Mouse (Mus musculus) liver, embryonic 15.5 days (tissue): ENCODE measurements around the gene Gtdc1. TPM values are rescaled to one million over a fixed set of nuclear protein-coding genes. Genes with fewer than 3 reads are reported as not detected.

Experiments used
- ATAC-seq: fragments of 200-750 bp; cut with Nextera tagmentation; 2 replicates; pipeline ENCODE4 v1.8.0; 2017; ENCODE audit warnings: moderate number of reproducible peaks, mild to moderate bottlenecking, moderate library complexity; ENCODE audit not compliant: insufficient read depth
- H3K27ac ChIP-seq: fragments of 300-500 bp; sonication (generic); replicated peaks from 2 replicates; pipeline ENCODE4 v1.5.1; 2015; ENCODE audit warnings: mild to moderate bottlenecking, inconsistent platforms
- H3K27me3 ChIP-seq: fragments of 300-500 bp; sonication (generic); 2 replicates; pipeline ENCODE4 v1.6.1; 2015; ENCODE audit warnings: mild to moderate bottlenecking, inconsistent platforms
- H3K36me3 ChIP-seq: fragments of 300-500 bp; sonication (generic); replicated peaks from 2 replicates; pipeline ENCODE4 v1.6.1; 2015; ENCODE audit warnings: moderate library complexity, mild to moderate bottlenecking, inconsistent platforms
- H3K4me1 ChIP-seq: fragments of 300-500 bp; sonication (generic); replicated peaks from 2 replicates; pipeline ENCODE4 v1.6.1; 2015; ENCODE audit warnings: inconsistent platforms
- H3K4me2 ChIP-seq: fragments of 300-500 bp; sonication (generic); 2 replicates; pipeline ENCODE4 v1.6.1; 2015; ENCODE audit warnings: moderate library complexity, mild to moderate bottlenecking, inconsistent platforms
- H3K4me3 ChIP-seq: fragments of 300-500 bp; sonication (generic); replicated peaks from 2 replicates; pipeline ENCODE4 v1.5.1; 2015; ENCODE audit warnings: mild to moderate bottlenecking, inconsistent platforms
- H3K9ac ChIP-seq: fragments of 300-500 bp; sonication (generic); 2 replicates; pipeline ENCODE4 v1.6.1; 2015; ENCODE audit warnings: moderate library complexity, mild to moderate bottlenecking, inconsistent platforms
- H3K9me3 ChIP-seq: fragments of 300-500 bp; sonication (generic); replicated peaks from 2 replicates; pipeline ENCODE4 v1.6.1; 2016; ENCODE audit warnings: inconsistent platforms
- WGBS: fragments of 180-500 bp; shearing (Covaris S2); methylation state at CpG from one replicate; pipeline ENCODE4 v1.1.7; 2015; ENCODE audit warnings: mixed read lengths; ENCODE audit not compliant: insufficient replicate concordance; 5-methylcytosine and 5-hydroxymethylcytosine counted together
- polyA plus RNA-seq: library from polyadenylated mRNA; unstranded; fragments of >200 nt; fragmentation: Nextera tagmentation; extraction: Ambion mirVana; gene quantifications from 2 replicates; pipeline ENCODE4 v1.2.1, GENCODE M21; 2015

The Gtdc1 gene
- polyA plus RNA-seq, 1 experiment from 2014 or later, result 4.0 TPM

DNA sequence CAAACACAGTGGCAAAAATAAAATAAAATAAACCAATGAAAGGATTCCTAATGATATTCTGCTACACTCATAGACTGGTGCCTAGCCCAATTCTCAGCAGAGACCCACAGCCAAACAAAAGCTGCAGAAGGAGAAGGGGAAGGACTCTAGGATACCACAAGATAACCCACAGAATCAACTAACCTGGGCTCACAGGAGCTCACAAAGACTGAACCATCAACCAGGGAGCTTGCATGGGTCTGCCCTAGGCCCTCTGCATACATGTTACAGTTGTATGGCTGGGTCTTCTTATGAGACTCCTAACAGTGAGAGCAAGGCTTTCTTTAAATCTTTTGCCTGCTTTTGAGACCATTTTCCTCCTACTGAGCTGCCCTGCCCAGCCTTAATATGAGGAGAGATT is 2.8 kb downstream of the Gtdc1 start:
- no peak overlapping the region for H3K27ac ChIP-seq
- peaks cover 39% of the 10 kb centered on the region for H3K4me1 ChIP-seq
- no peak for ATAC-seq
- no peak overlapping the region for H3K9ac ChIP-seq
- H3K4me2 ChIP-seq, result no peak overlapping the region
- H3K36me3 ChIP-seq, result no peaks in the 10 kb centered on the region
- H3K27me3 ChIP-seq, result no peaks in the 10 kb centered on the region
- no peak overlapping the region for H3K4me3 ChIP-seq
- H3K9me3 ChIP-seq, result no peaks in the 10 kb centered on the region

DNA sequence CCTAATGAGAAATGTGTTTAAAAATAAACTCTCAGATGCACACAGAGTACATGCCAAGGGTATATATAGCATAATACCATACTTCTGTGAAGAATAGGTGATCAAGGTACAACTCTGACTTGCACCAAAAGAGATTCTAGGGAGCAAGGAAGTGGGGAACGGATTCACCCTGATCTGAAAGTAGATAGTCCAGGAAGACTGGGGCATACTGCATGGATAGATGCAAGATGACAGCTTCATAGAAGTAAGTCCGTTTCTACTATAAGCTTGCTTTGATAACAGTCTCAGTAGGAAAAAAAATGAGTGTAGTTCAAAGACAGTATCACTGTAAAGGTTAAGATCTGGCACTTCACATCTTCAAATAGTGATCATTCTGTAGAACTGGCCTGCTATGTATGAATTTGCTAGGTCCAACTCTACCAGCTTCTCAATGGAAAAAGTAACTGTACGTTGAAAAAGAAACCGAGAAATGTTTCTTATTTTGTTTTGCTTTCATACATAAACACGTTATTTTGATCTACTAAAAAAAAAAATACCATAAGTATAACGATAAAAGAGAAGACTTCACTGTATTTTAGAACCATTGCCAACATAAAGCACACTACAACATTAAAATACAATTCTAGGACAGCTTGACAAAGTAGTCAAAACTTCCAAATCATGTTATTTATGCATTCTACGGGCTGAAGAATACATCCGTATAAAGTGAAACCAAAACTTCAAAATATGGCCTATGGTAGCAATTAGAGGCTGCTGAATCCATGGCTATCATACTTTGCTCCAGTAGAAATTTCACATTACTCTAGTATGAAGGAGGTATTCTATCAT is 4.2 kb downstream of the Gtdc1 start:
- H3K4me2 ChIP-seq, result no peak overlapping the region
- no peak overlapping the region for H3K4me3 ChIP-seq
- WGBS, result 71% methylated on average over 8 of the region's 8 CpGs
- H3K9me3 ChIP-seq, result no peaks in the 10 kb centered on the region
- H3K4me1 ChIP-seq, result peaks cover 36% of the 10 kb centered on the region
- no peaks in the 10 kb centered on the region for H3K36me3 ChIP-seq
- no peaks in the 10 kb centered on the region for H3K27me3 ChIP-seq
- H3K9ac ChIP-seq, result no peak overlapping the region
- H3K27ac ChIP-seq, result no peak overlapping the region
- ATAC-seq, result no peak

DNA sequence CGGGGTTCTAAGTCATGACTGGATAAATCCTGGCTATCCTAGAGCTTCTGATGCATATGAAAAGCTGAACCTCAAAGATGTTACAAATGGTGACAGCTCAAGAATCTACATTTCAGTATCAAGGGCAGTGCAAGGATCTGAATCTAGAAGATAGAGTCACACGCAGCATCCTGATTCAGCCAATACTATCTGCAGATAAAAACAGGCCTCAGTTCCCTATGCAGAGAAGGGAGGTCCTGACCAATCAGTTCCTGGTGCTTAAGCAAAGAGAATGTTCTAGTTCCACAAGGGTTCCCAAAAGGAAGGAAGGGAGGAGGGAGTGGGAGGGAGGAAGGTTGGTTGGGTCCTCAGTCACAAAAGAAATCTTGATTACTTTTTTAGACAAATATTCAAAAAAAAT is 5.0 kb downstream of the Gtdc1 start:
- Histone ChIP-seq H3K27me3 (no peaks in the 10 kb centered on the region), H3K9me3 (no peaks in the 10 kb centered on the region), H3K9ac (no peak overlapping the region), H3K4me2 (no peak overlapping the region), H3K36me3 (no peaks in the 10 kb centered on the region), H3K27ac (no peak overlapping the region), H3K4me3 (no peak overlapping the region), H3K4me1 (peaks cover 29% of the 10 kb centered on the region)
- ATAC-seq, result no peak
- WGBS, result 54% methylated on average over 2 of the region's 2 CpGs

DNA sequence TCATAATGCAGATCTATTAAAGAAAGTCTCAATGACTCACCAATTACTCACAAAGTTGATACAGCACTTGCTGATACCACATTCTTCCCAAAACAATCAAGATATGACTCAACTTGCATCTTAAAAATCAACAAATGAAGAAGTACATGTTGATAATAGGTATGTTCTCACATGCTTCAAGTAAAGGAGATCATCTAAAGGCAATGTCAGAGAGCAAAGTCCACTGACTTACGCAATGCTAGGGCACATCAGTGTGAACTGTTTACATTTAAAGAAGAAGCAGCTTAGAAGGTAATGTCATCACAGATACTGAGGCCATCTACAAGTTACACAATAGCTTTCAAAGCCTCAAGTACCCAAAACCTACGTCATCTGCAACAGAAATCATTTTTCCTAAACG is 7.0 kb downstream of the Gtdc1 start:
- Histone ChIP-seq H3K36me3 (no peaks in the 10 kb centered on the region), H3K9me3 (no peaks in the 10 kb centered on the region), H3K9ac (no peak overlapping the region), H3K4me2 (no peak overlapping the region), H3K27ac (no peak overlapping the region), H3K4me3 (no peak overlapping the region), H3K27me3 (no peaks in the 10 kb centered on the region), H3K4me1 (peaks cover 15% of the 10 kb centered on the region)
- WGBS, result 66% methylated on average over 3 of the region's 3 CpGs
- no peak for ATAC-seq

DNA sequence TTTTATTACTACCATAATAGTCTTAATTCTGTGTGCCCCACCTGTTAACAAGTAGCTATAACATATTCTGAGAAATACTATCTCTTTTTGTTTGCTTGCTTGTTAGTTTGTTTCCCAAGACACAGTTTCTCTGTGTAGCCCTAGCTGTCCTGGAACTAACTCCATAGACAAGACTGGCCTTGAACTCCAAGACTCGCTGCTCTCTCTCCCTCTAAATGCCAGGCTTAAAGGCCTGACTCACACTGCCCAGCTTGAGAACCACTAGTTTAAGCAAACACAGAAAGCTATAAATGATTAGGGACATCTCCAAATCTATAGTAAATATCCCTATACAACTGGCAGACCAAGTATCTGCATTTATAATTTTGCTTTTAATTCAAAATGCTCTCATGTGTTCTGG is 8.1 kb downstream of the Gtdc1 start:
- no peak overlapping the region for H3K9ac ChIP-seq
- no peaks in the 10 kb centered on the region for H3K36me3 ChIP-seq
- H3K4me2 ChIP-seq, result no peak overlapping the region
- H3K9me3 ChIP-seq, result no peaks in the 10 kb centered on the region
- H3K27ac ChIP-seq, result no peak overlapping the region
- peaks cover 10% of the 10 kb centered on the region for H3K4me1 ChIP-seq
- no peak overlapping the region for H3K4me3 ChIP-seq
- ATAC-seq, result no peak
- no peaks in the 10 kb centered on the region for H3K27me3 ChIP-seq
- 77% methylated on average over 1 of the region's 1 CpGs for WGBS

DNA sequence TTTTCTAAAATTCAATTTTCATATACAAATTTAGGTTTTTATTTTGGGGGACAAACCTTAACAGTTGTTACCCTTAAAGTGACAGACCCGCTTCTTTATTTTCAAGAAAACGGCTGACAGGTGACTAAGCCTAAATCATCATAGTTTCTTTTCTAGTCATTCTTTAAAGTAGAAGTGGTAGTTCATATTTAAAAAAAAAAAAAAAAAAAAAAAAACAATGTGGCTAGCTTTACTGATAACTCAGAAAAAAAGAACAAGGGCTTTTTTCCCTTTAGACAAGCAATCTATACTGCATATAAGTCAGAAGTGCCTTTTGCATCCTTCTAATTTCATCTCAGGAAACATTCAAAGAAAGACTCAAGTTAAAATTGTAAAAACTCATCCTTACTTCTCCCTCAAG is 8.7 kb downstream of the Gtdc1 start:
- no peak overlapping the region for H3K4me2 ChIP-seq
- H3K27ac ChIP-seq, result no peak overlapping the region
- WGBS, result 80% methylated on average over 2 of the region's 2 CpGs
- ATAC-seq, result no peak
- no peaks in the 10 kb centered on the region for H3K36me3 ChIP-seq
- no peaks in the 10 kb centered on the region for H3K27me3 ChIP-seq
- H3K4me1 ChIP-seq, result peaks cover 10% of the 10 kb centered on the region
- no peak overlapping the region for H3K9ac ChIP-seq
- H3K9me3 ChIP-seq, result no peaks in the 10 kb centered on the region
- no peak overlapping the region for H3K4me3 ChIP-seq

DNA sequence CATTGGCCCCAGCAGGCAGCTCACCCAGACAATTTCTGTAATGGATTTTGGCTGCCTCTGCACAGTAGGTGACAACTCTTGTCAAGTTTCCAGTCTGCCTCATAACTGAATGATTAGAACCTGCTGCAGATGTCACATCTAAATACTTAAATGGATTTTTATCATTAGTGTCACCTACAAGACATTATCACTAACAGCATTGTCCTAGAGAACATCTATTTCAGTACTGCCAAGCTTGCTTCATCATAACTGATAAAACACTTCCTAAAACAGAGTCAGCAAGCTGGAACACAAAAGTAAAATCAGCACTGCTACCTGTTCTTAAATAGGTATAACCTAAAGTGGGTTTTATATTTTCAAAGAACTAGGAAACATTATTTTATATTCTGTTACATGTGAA is 11.2 kb downstream of the Gtdc1 start:
- Histone ChIP-seq H3K9me3 (no peaks in the 10 kb centered on the region), H3K36me3 (no peaks in the 10 kb centered on the region), H3K27me3 (no peaks in the 10 kb centered on the region), H3K27ac (no peak overlapping the region), H3K9ac (no peak overlapping the region), H3K4me3 (no peak overlapping the region), H3K4me2 (no peak overlapping the region), H3K4me1 (peaks cover 6% of the 10 kb centered on the region)
- ATAC-seq, result no peak

DNA sequence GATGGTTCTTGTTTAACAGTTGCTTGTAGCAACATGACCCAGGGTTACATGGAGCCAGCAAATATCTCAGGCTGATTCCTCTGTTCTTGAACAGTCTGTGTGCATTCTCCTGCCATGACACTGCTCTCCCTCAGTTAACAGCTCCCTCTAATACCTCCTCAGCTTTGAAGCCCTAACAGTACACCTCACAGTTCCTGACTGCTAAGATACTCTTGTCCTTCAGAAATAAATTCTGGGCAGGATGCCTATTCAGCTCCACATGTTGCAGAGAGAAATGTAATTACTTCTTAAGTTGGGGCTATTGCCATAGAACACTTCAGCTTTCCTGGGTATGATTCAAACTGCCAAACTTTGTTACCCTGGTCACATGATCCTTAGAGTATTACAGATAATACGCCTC is 29.7 kb downstream of the Gtdc1 start:
- no peak overlapping the region for H3K4me2 ChIP-seq
- H3K4me3 ChIP-seq, result no peak overlapping the region
- WGBS, result 53% methylated on average over 1 of the region's 1 CpGs
- H3K4me1 ChIP-seq, result no peaks in the 10 kb centered on the region
- no peak overlapping the region for H3K27ac ChIP-seq
- H3K27me3 ChIP-seq, result no peaks in the 10 kb centered on the region
- no peaks in the 10 kb centered on the region for H3K36me3 ChIP-seq
- H3K9me3 ChIP-seq, result no peaks in the 10 kb centered on the region
- no peak overlapping the region for H3K9ac ChIP-seq
- ATAC-seq, result no peak

DNA sequence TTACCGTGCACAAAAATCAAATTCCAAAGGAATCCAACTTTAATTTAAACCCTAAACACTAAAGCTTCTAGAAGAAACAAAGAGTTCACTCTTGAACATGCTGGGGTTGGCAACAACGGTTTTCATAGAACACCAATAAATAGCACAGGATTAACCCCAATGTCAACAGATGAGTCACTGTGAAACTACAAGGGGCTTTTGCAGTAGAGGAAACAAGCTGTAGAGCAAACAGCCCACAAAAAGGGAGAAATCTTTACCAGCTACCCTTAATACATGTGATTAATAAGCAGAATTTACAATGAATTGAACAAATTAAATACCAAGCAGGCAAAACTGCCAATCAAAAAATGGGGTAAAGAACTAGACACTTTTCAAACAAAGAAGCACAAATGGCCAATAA is 53.7 kb downstream of the Gtdc1 start:
- Histone ChIP-seq H3K9ac (no peak overlapping the region), H3K4me1 (no peaks in the 10 kb centered on the region), H3K27ac (no peak overlapping the region), H3K4me3 (no peak overlapping the region), H3K4me2 (no peak overlapping the region), H3K27me3 (no peaks in the 10 kb centered on the region), H3K36me3 (no peaks in the 10 kb centered on the region), H3K9me3 (no peaks in the 10 kb centered on the region)
- ATAC-seq, result no peak
- whole genome bisulfite sequencing, result 73% methylated on average over 2 of the region's 2 CpGs

DNA sequence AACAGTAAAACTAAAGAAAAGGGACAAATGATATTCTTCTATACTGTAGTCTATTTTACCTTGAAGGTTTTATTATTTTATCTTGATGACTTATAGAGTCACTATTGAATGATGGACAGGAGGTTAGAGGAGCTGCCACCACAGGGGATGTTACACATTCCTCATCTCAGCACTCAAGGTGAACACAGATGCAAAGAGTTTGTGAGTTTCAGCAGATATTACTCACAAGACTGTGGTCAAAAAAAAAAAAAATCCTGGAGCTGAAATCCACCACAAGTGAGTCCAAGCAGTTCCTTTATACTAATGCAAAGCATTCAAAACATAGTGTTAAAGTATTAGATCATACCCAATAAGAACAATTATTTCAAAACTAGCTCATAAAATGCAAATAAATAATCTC is 62.7 kb downstream of the Gtdc1 start:
- Histone ChIP-seq H3K27ac (no peak overlapping the region), H3K4me1 (no peaks in the 10 kb centered on the region), H3K4me2 (no peak overlapping the region), H3K27me3 (no peaks in the 10 kb centered on the region), H3K36me3 (no peaks in the 10 kb centered on the region), H3K9me3 (no peaks in the 10 kb centered on the region), H3K9ac (no peak overlapping the region), H3K4me3 (no peak overlapping the region)
- ATAC-seq, result no peak

DNA sequence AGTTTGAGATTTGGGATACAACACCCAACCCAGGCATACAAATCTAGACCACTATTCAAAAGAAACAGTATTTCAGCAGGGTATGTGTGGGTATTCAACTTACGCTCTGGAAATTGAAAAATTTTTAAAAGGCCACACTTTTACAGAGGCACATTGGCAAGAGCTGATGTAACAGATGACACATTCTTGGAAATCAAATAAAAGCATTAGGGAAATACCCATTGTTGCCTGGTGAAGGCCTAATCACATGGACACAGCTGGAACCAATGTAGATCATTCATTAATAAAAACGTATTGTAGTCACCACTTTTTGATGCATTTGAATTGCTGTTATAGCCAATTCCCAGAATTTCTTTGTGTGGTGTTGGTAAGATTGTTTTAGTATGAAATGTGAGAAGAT is 73.0 kb downstream of the Gtdc1 start:
- no peak overlapping the region for H3K4me3 ChIP-seq
- H3K4me1 ChIP-seq, result no peaks in the 10 kb centered on the region
- no peaks in the 10 kb centered on the region for H3K27me3 ChIP-seq
- no peaks in the 10 kb centered on the region for H3K36me3 ChIP-seq
- H3K27ac ChIP-seq, result no peak overlapping the region
- no peak overlapping the region for H3K4me2 ChIP-seq
- no peaks in the 10 kb centered on the region for H3K9me3 ChIP-seq
- ATAC-seq, result no peak
- H3K9ac ChIP-seq, result no peak overlapping the region
- WGBS, result 64% methylated on average over 2 of the region's 2 CpGs

DNA sequence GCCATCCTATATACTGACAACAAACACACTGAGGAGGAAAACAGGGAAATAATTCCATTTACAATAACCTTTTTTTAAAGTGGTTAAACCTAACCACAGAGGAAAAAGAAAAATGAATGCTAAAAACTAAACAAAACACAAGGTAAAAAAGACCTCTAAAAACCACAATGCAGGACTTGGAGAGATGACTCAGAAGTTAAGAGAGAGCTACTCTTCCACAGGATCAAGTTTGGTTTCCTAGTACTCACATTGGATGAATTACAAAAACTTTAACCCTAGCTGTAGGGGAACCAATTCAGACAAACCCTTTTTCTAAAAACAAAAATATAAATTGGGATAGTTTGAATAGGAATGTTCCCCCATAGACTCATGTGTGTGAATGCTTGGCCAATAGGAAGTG is 77.8 kb downstream of the Gtdc1 start:
- Histone ChIP-seq H3K9ac (no peak overlapping the region), H3K36me3 (no peaks in the 10 kb centered on the region), H3K27ac (no peak overlapping the region), H3K9me3 (no peaks in the 10 kb centered on the region), H3K4me1 (no peaks in the 10 kb centered on the region), H3K4me2 (no peak overlapping the region), H3K27me3 (no peaks in the 10 kb centered on the region), H3K4me3 (no peak overlapping the region)
- no peak for ATAC-seq
